Mouse (Mus musculus) ZHBTc4 (cell line): ENCODE measurements around the gene Rnf220.

ENCODE experiments used
- DNase-seq: peaks from one replicate; pipeline ENCODE4 v3.0.0-alpha.2; 2011; ENCODE audit warnings: low read depth, low spot score

Gene Rnf220

GRCm38 (mm10) chr4:117342751-117343150 lies 154.1 kb downstream of the Rnf220 start:
- peak; percentile 55 for DNase-seq

- no peak for DNase-seq
Measured at GRCm38 (mm10) chr4:117341282-117341681, 155.6 kb downstream of the Rnf220 start.

DNA sequence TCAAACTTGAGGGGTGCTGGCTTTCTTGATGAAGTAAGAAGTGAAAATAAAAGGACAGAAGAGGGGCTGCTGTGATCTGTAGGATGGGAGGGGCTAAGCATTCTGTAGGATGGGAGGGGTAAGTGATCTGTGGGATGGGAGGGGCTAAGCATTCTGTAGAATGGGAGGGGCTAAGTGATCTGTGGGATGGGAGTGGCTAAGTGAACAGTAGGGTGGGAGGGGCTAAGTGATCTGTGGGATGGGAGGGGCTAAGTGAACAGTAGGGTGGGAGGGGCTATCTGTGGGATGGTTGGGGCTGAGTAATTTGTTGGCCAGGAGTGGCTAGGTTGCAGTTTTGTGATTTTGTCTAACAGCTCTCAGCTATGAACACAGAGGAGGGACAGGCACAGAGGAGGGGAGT lies 157.1 kb downstream of the Rnf220 start:
- peak; percentile 94 for DNase-seq

DNA sequence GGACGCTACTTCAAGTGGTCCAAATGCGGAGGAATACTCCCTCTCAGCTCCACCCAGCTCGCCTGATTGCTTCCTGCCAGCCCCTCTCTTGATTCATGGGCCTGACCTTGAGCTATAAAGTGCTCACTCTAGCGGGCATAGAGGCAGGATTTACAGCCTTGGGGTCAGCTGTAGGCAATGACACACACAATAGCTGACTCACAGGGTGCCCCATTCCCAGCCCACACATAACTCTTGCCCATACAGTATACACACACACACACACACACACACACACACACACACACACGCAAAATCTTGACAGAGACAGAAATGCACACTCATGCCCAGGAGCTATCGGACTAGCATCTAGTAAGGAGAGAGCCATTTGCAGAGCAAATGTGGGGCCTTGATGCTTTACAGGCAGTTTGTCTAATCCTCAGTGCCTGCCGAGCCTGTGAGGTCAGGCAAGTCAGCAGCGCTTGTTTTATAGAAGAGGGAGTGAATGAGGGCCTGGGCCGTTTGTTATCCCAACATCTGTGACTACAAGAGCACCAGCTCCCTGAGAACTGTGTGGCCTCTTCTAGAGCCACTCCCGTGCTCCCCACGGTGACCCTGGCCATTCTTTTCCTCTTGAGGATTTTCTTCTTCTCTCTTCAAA lies 165.9 kb downstream of the Rnf220 start:
- DNase-seq: peak; percentile 87

DNA sequence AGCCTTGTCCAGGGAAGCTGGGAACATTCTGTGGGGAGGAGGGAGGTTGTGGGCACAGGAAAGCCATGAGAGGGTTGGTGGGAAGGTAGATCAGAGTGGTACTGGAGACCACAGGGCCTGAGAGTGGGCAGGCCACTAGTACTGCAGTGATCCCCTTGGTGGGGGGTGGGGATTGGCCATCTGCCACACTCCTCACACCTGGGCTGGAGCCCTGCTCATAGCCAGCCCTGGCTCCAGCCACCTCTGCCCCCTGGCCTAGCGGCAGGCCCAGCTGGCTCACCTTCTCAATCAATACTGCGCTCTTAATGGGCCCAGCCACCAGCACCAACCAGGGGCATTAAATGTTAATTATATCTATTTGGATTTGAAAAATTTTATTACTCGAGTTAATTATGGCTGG lies 166.7 kb downstream of the Rnf220 start:
- DNase-seq: no peak

- no peak for DNase-seq
Measured at GRCm38 (mm10) chr4:117326915-117327314, 169.9 kb downstream of the Rnf220 start.

- DNase-seq: peak; percentile 51
Measured at GRCm38 (mm10) chr4:117325076-117325475, 171.8 kb downstream of the Rnf220 start.

DNA sequence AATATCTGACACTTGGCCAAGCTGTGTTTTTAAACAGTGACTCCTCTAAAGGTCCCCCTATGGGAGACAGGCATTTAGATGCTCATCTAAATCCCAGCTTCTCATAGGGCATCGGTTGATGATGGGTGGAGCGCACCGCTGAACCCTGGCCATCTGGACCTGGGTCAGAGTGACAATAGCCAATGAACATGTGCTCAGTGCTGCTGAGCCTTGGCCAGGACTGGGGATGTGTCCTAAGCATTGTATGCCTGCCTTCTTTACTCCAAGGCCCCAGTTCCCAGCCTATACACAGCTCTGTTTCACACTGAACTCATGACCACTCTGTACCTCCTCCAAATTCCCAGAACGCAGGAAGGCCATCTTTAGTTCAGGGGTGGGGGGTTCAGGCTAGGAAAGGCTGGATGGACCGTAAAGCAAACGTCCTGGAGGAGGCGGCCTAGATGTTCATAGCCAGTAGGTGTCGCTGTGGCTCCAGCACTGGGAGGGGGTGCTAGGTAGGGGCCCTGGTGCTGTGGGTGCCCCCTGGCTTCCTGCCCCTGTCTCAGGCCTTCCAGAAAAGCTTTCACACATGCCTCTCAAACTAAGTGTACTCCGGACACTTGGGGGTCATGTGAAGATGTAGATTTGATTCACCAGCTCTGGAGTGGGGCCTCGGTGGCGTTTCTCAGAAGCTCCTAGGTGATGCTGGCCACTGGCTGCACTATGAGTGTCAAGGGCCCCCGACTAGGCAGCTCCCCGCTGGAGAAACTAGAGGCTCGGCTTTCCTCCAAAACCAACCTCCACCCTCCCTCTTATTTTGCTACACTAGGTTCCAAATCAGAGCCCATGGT lies 173.1 kb downstream of the Rnf220 start:
- DNase-seq: peak; percentile 81

DNA sequence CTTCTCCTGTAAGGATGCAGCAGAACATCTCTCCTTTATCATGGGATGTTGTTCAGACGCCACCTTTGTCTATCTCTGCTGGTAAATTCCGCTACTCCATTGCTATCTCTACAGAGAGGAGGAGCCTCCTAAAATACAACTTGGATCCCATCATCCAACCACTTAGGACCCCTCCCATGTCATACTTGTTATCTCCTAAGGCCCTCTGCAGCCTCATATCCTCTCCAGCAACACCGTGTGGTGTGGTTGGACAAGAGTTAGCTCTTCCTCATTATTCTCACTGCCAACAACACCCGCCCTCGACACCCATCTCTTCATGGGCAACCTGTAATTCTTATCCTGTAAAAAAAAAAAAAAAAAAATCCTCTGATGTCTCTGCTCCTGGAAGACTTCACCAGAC lies 175.8 kb downstream of the Rnf220 start:
- no peak for DNase-seq

- DNase-seq: no peak
Measured at GRCm38 (mm10) chr4:117318508-117318907, 178.3 kb downstream of the Rnf220 start.

DNA sequence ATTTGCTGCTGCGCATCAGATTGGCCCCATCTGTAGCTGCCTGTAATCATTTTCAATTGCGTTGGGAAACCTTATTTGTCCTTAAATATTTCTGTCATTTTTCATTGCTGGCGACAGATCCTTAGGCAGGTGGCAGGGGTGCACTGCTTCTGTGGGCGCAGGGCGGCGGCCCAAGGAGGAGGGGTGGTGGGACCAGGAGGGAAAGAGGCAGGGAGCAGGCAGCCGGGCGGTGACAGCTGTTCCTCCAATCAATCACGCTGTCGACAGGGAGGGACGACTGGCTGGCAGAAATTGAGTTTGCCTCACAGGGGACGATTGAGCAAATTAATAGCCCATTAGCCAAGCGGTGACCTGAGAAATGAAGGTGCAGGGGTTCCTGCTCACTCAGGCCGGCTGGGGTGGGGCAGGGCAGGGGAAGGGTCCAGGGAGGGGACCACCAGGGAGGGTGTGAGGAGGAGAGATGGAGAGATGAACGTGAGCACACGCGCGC lies 179.1 kb downstream of the Rnf220 start:
- DNase-seq: no peak

DNA sequence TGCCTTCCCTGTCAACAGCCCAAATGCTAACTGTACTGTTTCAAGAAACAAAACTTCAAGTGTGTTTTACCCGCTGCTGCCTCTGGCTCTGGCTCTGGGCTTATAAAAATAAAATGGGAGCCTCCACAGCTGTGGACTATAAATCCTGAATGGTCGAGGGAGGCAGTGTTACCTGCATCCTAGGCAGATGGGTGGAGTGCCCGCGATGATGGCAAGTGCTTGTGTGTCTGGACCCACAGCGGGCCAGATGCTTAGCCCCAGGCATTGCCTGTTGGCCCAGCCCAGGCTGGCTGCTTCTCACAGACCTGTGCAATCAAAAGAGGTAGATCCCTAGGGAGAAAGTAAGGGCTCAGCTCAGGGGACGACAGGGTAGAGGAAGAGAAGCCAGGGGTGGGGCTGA lies 180.1 kb downstream of the Rnf220 start:
- DNase-seq: peak; percentile 42

- DNase-seq: no peak
Measured at GRCm38 (mm10) chr4:117314849-117315500, 181.9 kb downstream of the Rnf220 start.

DNA sequence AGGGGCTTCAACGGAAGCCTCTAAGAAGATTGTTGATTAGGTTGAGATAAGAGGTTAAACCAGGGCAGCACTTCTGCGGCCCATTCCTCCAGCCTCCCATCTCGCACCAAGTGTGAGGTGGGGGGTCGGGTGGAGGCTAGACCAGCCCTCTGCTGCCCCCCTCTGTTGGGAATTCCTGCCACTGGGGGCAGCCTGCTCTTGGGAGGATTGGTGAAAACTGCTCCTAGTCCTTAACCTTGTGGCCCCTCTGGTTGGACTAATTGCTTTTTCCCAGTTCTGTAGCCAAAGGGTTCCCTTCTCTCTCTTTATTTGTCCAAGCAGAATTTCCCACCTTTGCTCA lies 183.8 kb downstream of the Rnf220 start:
- DNase-seq: peak; percentile 83

- peak; percentile 81 for DNase-seq
Measured at GRCm38 (mm10) chr4:117312416-117313084, 184.3 kb downstream of the Rnf220 start.

DNA sequence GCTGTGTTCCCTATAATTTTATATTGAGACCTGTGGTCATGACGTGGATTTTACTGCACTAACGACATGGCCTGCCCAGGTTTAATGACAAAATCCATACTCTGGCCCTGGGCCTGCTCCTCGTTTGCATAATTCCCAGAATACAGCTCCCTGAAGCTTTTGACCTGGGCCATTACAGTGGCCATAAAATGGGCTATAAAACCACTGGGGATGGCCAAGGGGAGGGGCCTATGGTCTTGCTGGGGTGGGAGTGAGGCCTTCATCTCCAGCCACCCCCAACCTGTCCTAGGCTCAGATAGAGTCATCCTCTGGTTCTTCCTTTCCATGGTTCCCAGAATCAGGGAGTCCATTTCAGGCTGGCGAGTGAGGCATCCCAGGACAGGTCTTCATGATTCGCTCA lies 185.0 kb downstream of the Rnf220 start:
- no peak for DNase-seq

DNA sequence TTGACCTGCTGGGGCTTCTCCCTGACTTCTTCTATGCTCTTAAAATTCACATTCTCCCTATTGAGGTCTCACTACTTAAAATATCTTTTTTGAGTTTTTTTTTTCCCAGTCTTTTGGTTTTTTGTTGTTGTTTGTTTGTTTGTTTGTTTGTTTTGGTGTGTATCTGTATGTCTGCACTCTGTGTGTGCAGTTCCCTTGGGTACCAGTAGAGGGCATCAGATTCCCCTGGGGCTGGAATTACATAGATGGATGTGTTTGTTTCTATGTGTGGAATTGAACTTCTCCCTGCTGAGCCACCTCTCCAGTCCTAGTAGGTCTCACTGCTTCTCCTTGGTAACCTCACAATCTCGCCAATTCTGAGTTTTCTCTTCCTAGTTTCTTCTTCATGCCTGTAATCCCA lies 187.4 kb downstream of the Rnf220 start:
- DNase-seq: peak; percentile 49

- no peak for DNase-seq
Measured at GRCm38 (mm10) chr4:117307270-117307669, 189.6 kb downstream of the Rnf220 start.

DNA sequence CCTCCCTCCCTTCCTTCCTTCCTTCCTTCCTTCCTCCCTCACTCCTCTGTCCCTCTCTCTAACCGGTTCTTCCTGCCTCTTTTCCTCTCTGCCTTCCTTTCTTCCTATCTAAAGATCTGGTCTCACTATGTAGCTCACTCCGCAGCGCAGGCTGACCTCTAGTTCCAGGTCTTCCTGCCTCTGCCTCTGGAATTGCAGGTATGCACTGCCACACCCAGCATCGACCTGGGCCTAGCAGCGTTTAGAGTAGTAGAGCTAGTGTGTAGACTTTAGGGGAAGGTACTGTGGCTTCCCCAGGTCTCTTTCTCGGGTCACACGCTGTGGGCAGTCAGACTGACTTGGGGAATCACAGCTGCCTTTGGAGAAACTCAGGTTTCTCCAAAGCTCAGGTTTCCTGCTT lies 191.4 kb downstream of the Rnf220 start:
- DNase-seq: peak; percentile 82

DNA sequence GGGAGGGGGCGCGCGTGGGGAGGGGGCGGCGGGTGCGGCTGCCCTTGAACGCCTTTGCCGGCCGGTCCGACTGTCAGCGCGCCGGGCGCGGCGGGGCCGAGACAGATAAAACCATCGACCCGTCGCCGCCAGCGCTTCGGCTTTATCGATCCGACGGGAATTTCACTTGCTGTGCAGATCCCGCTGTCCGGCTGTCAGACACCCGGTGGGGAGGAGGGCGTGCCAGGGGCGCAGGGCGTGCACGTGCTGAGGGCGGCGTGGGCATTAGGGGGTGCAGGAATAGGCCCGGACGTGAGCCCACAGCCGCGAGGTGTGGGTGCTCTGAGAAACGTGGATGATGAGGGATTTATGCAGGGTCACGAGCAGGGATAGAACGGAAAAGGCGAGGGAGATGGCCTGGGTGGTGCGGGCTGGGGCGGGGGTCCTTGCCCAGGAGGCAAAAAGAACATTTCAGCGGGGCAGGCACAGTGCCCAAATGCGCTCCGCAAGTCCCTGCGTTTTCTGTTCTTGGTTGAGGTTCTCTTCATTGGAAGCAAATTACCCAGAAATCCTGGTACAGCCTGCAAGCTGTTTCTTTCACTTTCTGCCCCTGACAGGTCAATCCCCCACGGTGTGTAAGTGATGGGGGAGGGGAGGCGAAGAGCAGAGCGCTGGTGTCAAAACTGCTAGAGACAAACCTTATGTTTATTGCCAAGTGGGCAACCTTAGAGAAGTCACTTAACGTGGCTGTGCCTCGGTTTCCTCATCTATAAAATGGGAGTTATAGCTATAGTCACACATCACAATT lies 192.4 kb downstream of the Rnf220 start:
- DNase-seq: peak; percentile 34

DNA sequence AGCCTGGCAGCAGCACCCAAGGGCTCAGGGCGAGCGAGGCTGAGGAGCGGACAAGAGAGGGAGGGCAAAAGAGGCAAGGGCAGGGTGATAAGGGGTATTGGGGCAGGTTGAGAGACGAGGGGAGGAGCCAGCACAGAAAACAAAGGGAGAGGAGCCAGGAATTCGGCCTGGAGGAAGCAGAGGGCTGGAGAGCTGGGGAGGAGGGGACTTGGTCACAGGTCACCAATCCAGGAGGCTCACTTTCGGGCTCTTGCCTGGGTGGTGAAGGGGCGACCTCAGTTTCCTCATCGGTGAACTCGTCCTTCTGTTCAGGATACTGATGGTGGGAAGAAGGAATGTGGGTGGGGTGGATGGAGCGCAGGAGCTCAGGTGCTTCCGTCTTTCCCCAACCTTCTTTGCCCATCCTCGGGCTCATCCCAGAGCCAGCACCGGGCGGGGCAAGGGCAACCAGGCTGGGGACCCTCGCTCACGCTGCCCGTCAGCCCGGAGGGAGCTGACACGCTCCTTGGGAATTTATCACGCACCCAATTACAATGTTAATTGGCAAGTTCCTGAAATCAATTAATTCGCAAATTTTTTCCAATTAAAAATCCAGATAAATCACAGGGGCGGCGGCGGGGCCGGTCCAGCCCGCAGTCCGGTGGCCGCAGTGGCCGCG lies 193.1 kb downstream of the Rnf220 start:
- peak; percentile 66 for DNase-seq
